ENCODE assay signal across 8 mouse cellular contexts in genomic region chr7:27228865-27229264, GRCm38 (mm10). TPM values are rescaled to one million over a fixed set of nuclear protein-coding genes. Genes with fewer than 3 reads are reported as not detected.
DNase-seq lines count a peak whose midpoint lies in the region; ATAC-seq and TF ChIP-seq lines count a peak whose summit lies in the region.

No protein-coding gene starts in this region.

- no peak for DNase-seq in heart, postnatal 25 days (ENCODE audit: low spot score)
- no peak for DNase-seq in cerebellum, postnatal 36 days
- DNase-seq in left cerebral cortex, postnatal 14 days (ENCODE audit: low spot score in 2 of 2), result no peak
- no peak for DNase-seq in cerebellum, adult 11 months

- no peak for ATAC-seq in heart, embryonic 16.5 days (replicated peaks; ENCODE audit: extremely low read depth, insufficient read depth, low FRiP score)
- ATAC-seq in hindbrain, embryonic 15.5 days (ENCODE audit: low FRiP score, low read depth), result no peak
- no peak for ATAC-seq in midbrain, embryonic 13.5 days

- no peaks in the 10 kb centered on the region for H3K27me3 ChIP-seq in heart, embryonic 16.5 days (ENCODE audit: control insufficient read depth, insufficient read depth, low read length)
- no peaks in the 10 kb centered on the region for H3K27me3 ChIP-seq in hindbrain, embryonic 15.5 days
- no peaks in the 10 kb centered on the region for H3K27me3 ChIP-seq in midbrain, embryonic 13.5 days

- H3K4me2 ChIP-seq in heart, embryonic 16.5 days (ENCODE audit: low read depth, low read length), result peak overlapping the region; percentile 89
- H3K4me2 ChIP-seq in hindbrain, embryonic 15.5 days, result peak overlapping the region; percentile 85
- H3K4me2 ChIP-seq in midbrain, embryonic 13.5 days (replicated peaks), result peak overlapping the region; percentile 90

- peak overlapping the region; percentile 90 for H3K27ac ChIP-seq in heart, embryonic 16.5 days (ENCODE audit: low read length)
- H3K27ac ChIP-seq in bone marrow macrophage, adult 2 months (ENCODE audit: insufficient read depth, low read depth, low read length), result peak overlapping the region; percentile 62
- H3K27ac ChIP-seq in hindbrain, embryonic 15.5 days (replicated peaks), result peak overlapping the region; percentile 85
- peak overlapping the region; percentile 87 for H3K27ac ChIP-seq in midbrain, embryonic 13.5 days

- intact Hi-C loops in heart, postnatal 25 days (cut with DNase I), result no loop called here
- intact Hi-C loops in left cerebral cortex, postnatal 14 days (cut with DNase I), result no loop called here

- H3K9ac ChIP-seq in heart, embryonic 16.5 days (ENCODE audit: low read length), result peak overlapping the region; percentile 91
- H3K9ac ChIP-seq in hindbrain, embryonic 15.5 days, result peak overlapping the region; percentile 91
- H3K9ac ChIP-seq in midbrain, embryonic 13.5 days (replicated peaks), result peak overlapping the region; percentile 94

- peak overlapping the region; percentile 91 for H3K4me3 ChIP-seq in heart, embryonic 16.5 days (ENCODE audit: low read length)
- peak overlapping the region; percentile 94 for H3K4me3 ChIP-seq in bone marrow macrophage, adult 2 months (ENCODE audit: insufficient read depth, low read length)
- peak overlapping the region; percentile 66 for H3K4me3 ChIP-seq in hindbrain, embryonic 15.5 days
- peak overlapping the region; percentile 89 for H3K4me3 ChIP-seq in midbrain, embryonic 13.5 days (replicated peaks)

- no peak for TF ChIP-seq CTCF in bone marrow macrophage, adult 2 months (IDR thresholded peaks at IDR 0.05; ENCODE audit: low read depth, low read length)

- H3K9me3 ChIP-seq in heart, embryonic 16.5 days (replicated peaks; ENCODE audit: control insufficient read depth, low read length), result no peaks in the 10 kb centered on the region
- H3K9me3 ChIP-seq in hindbrain, embryonic 15.5 days, result no peaks in the 10 kb centered on the region
- no peaks in the 10 kb centered on the region for H3K9me3 ChIP-seq in midbrain, embryonic 13.5 days

- peaks cover 38% of the 10 kb centered on the region for H3K4me1 ChIP-seq in heart, embryonic 16.5 days (ENCODE audit: control insufficient read depth, insufficient read depth, low read length)
- H3K4me1 ChIP-seq in bone marrow macrophage, adult 2 months (ENCODE audit: control insufficient read depth, insufficient read depth, low read length), result peaks cover 47% of the 10 kb centered on the region
- H3K4me1 ChIP-seq in hindbrain, embryonic 15.5 days (replicated peaks), result peaks cover 58% of the 10 kb centered on the region
- peaks cover 56% of the 10 kb centered on the region for H3K4me1 ChIP-seq in midbrain, embryonic 13.5 days (replicated peaks)

- no peak for TF ChIP-seq POLR2A in bone marrow macrophage, adult 2 months (IDR thresholded peaks at IDR 0.05; ENCODE audit: borderline replicate concordance, low read depth, low read length)

- WGBS in heart, embryonic 16.5 days, result 18% methylated on average over 6 of the region's 6 CpGs
- 18% methylated on average over 6 of the region's 6 CpGs for WGBS in hindbrain, embryonic 15.5 days
- WGBS in midbrain, embryonic 13.5 days, result 15% methylated on average over 6 of the region's 6 CpGs

- no peaks in the 10 kb centered on the region for H3K36me3 ChIP-seq in heart, embryonic 16.5 days (ENCODE audit: control insufficient read depth, insufficient read depth)
- H3K36me3 ChIP-seq in hindbrain, embryonic 15.5 days, result no peaks in the 10 kb centered on the region
- H3K36me3 ChIP-seq in midbrain, embryonic 13.5 days, result no peaks in the 10 kb centered on the region

RNA-seq across cellular contexts. Expression of gene Itpkc, which starts 0.4 kb away (rescaled TPM):
- polyA plus RNA-seq in heart, embryonic 16.5 days (2015; fragmentation: Nextera tagmentation; extraction: Ambion mirVana), result 2.5 and 3.4 TPM in 2 replicates
- 1 to 10 TPM; 4.4 to 4.7 TPM for total RNA-seq in heart, postnatal 25 days (2021)
- 6.1 and 7.1 TPM in 2 replicates for polyA plus RNA-seq in bone marrow macrophage, adult 2 months (2012; ENCODE audit: insufficient read depth, insufficient read length, missing spikeins)
- 7.5 and 8.2 TPM in 2 replicates for polyA plus RNA-seq in hindbrain, embryonic 15.5 days (2015; fragmentation: Nextera tagmentation; extraction: Ambion mirVana)
- 6.7 and 7.6 TPM in 2 replicates for polyA plus RNA-seq in midbrain, embryonic 13.5 days (2015; fragmentation: Nextera tagmentation; extraction: Ambion mirVana)
- 1 to 10 TPM; 7.3 to 8.0 TPM for total RNA-seq in left cerebral cortex, postnatal 14 days (2021)

RNA-seq across cellular contexts. Expression of gene Coq8b, which starts 4.0 kb away (rescaled TPM):
- polyA plus RNA-seq in heart, embryonic 16.5 days (2015; fragmentation: Nextera tagmentation; extraction: Ambion mirVana), result 15.3 and 15.9 TPM in 2 replicates
- total RNA-seq in heart, postnatal 25 days (2021), result 1 to 10 TPM; 7.3 to 8.1 TPM
- polyA plus RNA-seq in bone marrow macrophage, adult 2 months (2012; ENCODE audit: insufficient read depth, insufficient read length, missing spikeins), result 21.7 and 22.6 TPM in 2 replicates
- 20.6 and 23.2 TPM in 2 replicates for polyA plus RNA-seq in hindbrain, embryonic 15.5 days (2015; fragmentation: Nextera tagmentation; extraction: Ambion mirVana)
- 25.3 and 25.5 TPM in 2 replicates for polyA plus RNA-seq in midbrain, embryonic 13.5 days (2015; fragmentation: Nextera tagmentation; extraction: Ambion mirVana)
- total RNA-seq in left cerebral cortex, postnatal 14 days (2021), result 10 to 100 TPM; 31.2 to 34.8 TPM

RNA-seq across cellular contexts. Expression of gene Numbl, which starts 29.4 kb away (rescaled TPM):
- 8.7 and 10.2 TPM in 2 replicates for polyA plus RNA-seq in heart, embryonic 16.5 days (2015; fragmentation: Nextera tagmentation; extraction: Ambion mirVana)
- total RNA-seq in heart, postnatal 25 days (2021), result 1 to 10 TPM; 4.5 to 5.3 TPM
- 6.2 and 7.6 TPM in 2 replicates for polyA plus RNA-seq in bone marrow macrophage, adult 2 months (2012; ENCODE audit: insufficient read depth, insufficient read length, missing spikeins)
- polyA plus RNA-seq in hindbrain, embryonic 15.5 days (2015; fragmentation: Nextera tagmentation; extraction: Ambion mirVana), result 57.8 and 67.5 TPM in 2 replicates
- 39.4 and 51.6 TPM in 2 replicates for polyA plus RNA-seq in midbrain, embryonic 13.5 days (2015; fragmentation: Nextera tagmentation; extraction: Ambion mirVana)
- 100 to 1,000 TPM; 134 to 139 TPM for total RNA-seq in left cerebral cortex, postnatal 14 days (2021)

RNA-seq across cellular contexts. Expression of gene Snrpa, which starts 32.8 kb away (rescaled TPM):
- 146 and 165 TPM in 2 replicates for polyA plus RNA-seq in heart, embryonic 16.5 days (2015; fragmentation: Nextera tagmentation; extraction: Ambion mirVana)
- 10 to 100 TPM; 40.0 to 42.5 TPM for total RNA-seq in heart, postnatal 25 days (2021)
- polyA plus RNA-seq in bone marrow macrophage, adult 2 months (2012; ENCODE audit: insufficient read depth, insufficient read length, missing spikeins), result 52.0 and 63.3 TPM in 2 replicates
- 192 and 194 TPM in 2 replicates for polyA plus RNA-seq in hindbrain, embryonic 15.5 days (2015; fragmentation: Nextera tagmentation; extraction: Ambion mirVana)
- 233 and 245 TPM in 2 replicates for polyA plus RNA-seq in midbrain, embryonic 13.5 days (2015; fragmentation: Nextera tagmentation; extraction: Ambion mirVana)
- 10 to 100 TPM; 81.3 to 81.8 TPM for total RNA-seq in left cerebral cortex, postnatal 14 days (2021)

RNA-seq across cellular contexts. Expression of gene BC024978, which starts 33.3 kb away (rescaled TPM):
- polyA plus RNA-seq in heart, embryonic 16.5 days (2015; fragmentation: Nextera tagmentation; extraction: Ambion mirVana), result 2.4 and 2.6 TPM in 2 replicates
- total RNA-seq in heart, postnatal 25 days (2021), result 10 to 100 TPM; 13.9 to 15.8 TPM
- 4.0 and 5.0 TPM in 2 replicates for polyA plus RNA-seq in bone marrow macrophage, adult 2 months (2012; ENCODE audit: insufficient read depth, insufficient read length, missing spikeins)
- polyA plus RNA-seq in hindbrain, embryonic 15.5 days (2015; fragmentation: Nextera tagmentation; extraction: Ambion mirVana), result 3.8 and 4.0 TPM in 2 replicates
- 4.3 TPM in 2 replicates for polyA plus RNA-seq in midbrain, embryonic 13.5 days (2015; fragmentation: Nextera tagmentation; extraction: Ambion mirVana)
- total RNA-seq in left cerebral cortex, postnatal 14 days (2021), result 10 to 100 TPM; 18.9 to 21.3 TPM
